Mouse (Mus musculus): ENCODE data around the gene Ubxn11.
A peak's percentile ranks its signal among the peaks of the same experiment; 100 is the strongest.

Gene Ubxn11

DNA sequence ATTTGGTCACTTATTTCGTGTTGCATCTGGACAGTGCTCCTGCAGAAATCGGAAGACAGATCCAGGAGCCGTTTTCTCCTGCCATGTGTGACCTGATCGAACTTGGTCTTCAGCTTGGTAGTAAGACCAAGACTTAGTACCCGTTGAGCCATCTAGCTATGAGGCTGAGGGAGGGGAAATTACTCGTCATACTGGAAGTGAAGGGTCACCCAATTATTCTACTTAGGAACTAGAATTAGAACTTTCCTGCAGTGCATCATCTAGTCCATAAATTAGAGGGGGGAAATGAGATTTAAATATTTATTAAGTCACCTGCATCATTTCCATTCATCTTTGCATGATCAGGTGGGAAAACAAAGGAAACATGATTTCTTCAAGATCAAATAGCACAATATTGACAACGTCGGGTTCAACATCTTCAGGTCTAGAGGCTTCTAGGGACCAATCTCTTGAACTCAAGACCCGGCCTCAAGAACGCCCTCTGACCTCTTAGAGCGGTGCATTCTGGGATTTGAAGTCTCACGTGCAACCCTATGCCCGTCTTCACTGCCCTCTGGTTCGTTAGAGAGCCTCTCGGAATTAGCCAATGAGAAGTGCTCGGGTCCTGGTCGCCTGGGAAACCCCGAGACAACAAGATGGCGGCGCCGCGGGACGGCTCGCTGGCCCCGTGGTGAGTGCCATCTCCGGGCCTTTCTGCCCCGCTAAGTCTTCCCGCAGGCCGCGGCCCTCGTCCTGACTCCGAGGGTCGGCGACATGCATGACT is at the start of gene Ubxn11:
Gene Ubxn11, plus strand, starts transcription at position 592 of the 763 bp plus-strand sequence.
- peak; percentile 79 to 86 for DNase-seq

DNA sequence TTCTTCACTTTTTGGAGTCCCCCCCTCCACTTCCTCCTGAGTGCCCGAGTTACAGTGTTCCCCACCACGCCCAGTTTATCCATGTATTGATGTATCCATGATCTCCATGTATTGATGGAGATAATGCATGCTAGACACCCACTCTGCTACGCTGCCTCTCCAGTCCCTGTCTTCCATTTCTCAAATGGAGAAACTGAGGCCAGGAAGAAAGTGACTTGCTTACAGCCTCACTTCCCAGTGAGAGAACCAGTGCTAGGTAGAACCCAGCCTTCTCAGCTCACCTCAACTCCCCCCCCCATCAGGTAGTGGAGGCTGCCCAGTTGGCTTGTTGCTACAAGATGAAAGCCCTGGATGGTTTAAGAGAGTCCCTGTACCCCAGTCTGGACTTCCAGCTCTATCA is 48.8 kb upstream of the Ubxn11 start, which contains the start of gene Zfp683:
Gene Zfp683, plus strand, starts transcription at position 301 of the 400 bp plus-strand sequence.
- no peak for DNase-seq

DNA sequence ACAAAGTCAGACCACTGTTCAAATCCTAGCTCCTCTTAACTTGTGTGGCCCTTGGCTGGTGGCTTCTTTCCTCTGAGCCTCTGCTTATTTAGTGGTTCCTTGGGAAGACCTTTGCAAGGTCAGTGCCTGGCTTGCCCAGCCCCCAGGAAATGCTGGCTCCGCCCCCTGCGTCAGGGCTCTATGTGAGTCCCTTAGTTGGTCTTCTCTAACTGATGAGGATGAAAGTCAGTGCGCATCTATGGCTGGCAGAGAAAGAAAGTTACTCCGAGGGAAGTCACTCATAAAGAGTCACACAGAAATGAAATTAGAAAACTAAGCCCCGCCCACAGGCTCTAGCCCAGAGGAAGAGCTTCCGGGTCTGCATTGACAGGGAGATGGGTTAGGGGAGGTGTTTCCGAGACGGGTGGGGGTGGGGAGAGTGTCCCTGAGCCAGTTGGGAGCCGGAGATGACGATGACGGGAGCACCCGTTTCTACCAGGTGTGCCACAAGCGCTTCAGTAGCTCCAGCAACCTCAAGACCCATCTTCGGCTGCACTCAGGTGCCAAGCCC is 44.1 kb upstream of the Ubxn11 start:
- peak; percentile 44 to 46 for DNase-seq

- DNase-seq, result no peak
Observed at GRCm38 (mm10) chr4:134058908-134059307, 43.5 kb upstream of the Ubxn11 start.

GRCm38 (mm10) chr4:134060135-134060865 is 42.1 kb upstream of the Ubxn11 start, which contains the start of gene Crybg2:
Gene Crybg2, plus strand, starts transcription at chr4:134060815.
- no peak for DNase-seq

DNA sequence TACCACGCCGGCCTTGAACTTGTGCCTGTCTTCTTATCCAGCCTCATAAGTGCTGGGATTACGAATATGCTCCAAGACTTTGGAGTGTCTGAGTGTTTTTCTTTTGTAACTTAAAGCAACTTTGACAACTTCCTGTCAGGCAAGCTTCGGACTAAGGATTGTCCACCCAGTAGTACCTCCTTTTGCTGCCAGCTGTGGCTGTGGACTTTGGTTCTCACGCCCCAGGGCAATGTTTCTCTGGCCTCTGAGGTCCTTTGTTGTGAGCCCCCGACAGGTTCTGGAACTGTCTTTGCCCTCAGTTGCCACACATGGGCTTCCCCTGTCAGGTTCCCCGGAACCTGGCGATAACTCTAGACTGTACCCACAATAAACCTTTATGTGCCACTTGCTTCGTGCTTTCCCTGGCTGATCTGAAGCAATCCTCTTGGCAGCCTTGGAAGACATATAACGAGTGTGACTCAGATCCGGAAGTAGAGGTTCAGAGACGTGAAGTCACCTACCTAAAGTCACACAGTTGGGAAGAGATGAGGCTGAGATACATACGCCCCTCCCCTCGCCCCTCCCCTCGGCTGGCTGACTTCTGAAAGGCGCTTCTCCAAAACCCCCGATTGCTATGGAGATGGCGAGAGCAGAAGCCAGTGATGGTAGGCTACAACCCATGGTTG is 41.1 kb upstream of the Ubxn11 start:
- peak; percentile 70 to 76 for DNase-seq

DNA sequence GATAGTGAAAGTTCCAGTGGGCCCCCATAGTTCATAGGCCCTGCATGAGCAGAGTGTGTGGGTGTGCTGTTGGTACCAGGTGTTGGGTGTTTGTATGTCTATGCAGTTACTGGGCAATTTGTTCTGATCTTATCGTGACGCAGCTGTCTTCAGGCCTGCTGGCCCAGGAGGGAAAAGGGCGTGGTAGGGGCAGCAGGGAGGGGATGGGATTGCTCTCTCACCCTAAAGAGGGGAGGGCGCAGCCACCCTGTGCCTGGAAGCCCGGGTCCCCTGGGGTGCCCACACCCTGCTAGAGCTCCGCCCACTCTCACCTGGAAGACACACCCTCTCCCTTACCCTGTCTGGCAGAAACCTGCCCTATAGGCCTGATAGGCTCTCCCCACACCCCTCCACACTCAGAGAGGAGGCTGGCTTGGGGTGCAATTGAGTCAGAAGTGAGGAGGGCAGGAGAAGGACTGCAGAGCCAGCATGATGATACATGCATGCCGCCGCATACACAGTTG is 40.4 kb upstream of the Ubxn11 start:
- DNase-seq, result peak; percentile 45 to 72

DNA sequence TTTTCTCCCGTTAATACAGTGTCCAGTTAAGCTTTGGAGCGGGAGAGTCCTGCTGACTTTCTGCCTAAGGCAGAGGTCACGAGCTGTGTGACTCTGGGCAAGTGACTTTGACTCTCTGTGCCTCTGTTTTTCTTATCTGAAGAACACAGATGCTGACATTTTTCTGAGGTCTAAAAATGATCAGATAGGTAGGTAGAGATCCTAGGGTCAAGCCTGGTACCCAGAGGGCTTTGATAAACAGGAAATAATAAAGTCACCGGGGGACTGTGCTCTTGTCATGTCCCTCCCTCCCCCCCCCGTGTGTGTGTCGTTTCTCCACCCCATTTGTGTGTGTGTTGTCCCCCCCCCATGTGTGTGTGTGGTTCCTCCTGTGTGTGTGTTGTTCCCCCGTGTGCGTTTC is 39.8 kb upstream of the Ubxn11 start:
- DNase-seq, result no peak

DNA sequence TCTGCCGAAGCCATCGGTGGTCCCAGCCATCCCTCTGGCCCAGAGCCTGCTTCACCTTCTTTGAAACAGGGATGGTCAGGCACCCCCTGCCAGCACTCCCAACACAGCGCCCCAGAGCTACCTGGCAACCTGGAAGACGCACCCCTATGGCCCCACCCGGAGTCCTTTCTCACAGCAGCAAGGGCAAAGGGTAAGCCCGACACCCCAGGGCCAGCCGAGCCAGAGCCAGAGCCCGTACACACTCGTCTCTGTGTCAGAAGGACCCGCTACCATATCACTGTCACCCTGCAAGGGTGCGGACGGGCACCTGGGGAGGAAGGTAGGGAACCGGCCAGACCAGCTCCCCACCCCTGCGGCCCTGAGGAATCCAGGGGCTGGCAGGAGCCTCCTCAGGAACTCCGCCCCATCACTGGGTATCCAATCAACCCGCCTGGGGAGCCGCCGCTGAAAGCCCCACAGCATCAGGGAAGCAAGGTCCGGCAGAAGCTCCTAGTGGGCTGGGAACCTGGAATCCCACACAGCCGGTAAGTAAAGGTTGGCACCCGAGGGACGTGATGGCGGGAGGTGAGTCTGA is 36.9 kb upstream of the Ubxn11 start:
- no peak for DNase-seq

DNA sequence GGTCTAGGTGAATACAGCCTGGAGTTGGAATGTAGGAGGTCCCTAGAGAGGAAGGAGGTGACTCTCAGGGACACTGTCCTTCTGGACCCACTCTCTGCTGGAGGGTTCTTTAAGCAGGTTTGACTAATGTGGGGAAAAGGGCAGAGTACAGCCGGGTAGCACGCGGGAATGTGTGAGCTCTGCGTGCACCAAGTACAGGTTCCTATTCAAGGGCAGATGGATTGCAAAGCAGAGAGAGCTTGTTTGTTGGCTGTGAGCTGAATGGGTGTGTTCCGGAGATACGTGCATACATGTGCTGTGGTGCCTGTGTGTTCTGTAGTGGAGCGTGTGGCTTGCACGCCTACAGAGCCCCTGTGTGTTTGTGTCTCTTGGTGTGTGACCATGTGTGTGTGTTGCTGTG is 35.0 kb upstream of the Ubxn11 start:
- DNase-seq, result no peak

DNA sequence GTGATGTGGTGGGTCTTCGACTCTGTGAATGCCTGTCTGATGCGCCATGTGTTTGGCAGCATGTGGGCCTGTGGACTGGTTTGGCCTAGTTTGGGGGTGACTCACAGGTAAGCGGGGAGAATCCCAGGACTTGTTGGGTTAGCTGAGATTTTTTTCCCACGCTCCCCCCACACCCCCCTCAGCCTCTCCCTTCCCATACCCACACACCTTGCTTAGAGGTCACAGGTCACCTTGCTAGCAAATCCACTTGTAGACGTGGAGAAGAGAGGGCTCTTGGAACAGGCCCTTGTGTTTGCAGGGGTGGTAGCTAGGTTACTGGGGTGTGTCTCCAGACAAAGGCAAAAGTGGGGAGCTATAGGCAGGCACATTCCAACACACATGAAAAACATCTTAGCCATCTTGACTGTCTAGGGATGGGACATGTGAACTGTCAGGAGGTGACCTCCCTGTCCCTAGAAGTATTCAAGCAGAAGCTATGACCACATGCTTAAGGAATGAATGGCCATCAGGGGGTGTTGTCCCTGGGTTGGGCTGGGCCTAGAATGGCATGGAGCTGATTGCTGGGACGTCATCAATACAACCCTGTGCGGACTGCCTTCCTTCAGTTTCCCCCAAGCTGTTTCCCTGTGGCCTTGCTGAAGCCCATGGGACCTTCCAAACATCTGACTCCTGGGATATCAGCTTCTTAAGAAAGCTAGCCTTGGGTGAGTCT is 34.4 kb upstream of the Ubxn11 start:
- DNase-seq, result no peak

- no peak for DNase-seq
Observed at GRCm38 (mm10) chr4:134068793-134069580, 33.4 kb upstream of the Ubxn11 start.

DNA sequence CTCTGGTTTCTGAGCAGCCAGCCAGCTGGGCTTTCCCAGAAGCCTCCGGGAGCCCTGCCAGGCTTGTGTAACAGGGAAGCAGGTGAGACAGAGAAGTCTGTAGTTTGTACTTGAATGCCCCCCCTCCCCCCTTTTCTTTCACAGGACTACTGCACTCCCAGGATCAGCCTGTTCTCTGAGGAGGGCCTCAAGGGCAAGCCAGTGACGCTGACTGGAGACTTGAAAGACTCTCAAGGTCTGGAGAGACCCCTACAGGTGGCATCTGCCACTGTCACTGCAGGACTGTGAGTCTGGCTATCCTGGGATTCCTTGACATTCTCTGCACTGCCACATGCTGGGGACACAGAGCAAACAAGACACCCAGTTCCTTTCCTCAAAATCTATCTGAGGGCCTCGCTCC is 23.7 kb upstream of the Ubxn11 start:
- peak; percentile 57 to 69 for DNase-seq

- DNase-seq, result no peak
Observed at GRCm38 (mm10) chr4:134080674-134081073, 21.7 kb upstream of the Ubxn11 start.

DNA sequence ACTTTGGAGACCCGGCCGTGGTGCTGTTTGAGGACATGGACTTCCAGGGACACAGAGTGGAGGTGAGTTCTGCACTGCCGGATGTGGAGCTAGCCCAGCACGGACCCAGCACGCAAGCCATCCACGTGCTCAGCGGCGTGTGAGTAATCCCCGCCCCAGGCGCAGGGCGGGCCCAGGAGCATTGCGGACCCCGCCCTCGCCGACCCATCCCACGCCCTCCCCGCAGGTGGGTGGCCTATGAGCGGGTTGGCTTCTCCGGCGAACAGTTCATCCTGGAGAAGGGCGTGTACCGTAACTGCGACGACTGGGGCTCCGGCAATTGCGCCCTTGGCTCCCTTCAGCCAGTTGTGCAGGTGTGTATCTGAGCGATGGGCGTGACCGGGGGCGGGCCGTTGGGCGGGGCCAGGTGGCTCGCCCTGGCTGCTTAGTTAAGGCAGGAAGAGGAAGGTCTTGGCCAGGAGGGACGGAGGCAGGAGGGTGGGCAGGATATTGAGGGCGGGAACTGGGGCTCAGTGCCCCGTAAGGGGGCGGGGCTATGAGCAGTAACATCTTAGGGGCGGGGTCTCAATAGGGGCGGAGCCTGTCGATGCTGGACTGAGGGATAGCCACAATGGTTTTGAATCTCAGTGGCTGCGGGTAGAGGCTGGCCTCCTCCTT is 20.5 kb upstream of the Ubxn11 start:
- peak; percentile 87 to 90 for DNase-seq

GRCm38 (mm10) chr4:134082460-134082859 is 19.9 kb upstream of the Ubxn11 start:
- DNase-seq, result no peak

DNA sequence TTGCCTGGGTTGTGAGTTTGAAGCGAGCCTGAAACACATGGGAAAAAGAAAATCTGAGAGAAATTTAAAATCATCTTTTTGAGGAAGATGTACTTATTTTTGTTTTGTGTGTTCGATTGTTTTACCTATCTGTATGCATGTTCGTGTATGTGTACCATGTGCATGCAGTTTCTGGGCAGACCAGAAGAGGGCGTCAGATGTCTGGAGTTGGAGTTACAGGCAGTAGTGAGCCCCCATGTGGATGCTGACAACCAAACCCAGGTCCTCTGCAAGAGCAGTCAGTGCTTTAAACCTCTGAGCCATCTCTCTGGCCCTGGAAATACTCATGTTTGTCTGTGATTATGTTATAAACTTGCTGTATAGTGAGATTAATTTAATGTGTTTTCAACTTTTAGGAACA is 17.4 kb upstream of the Ubxn11 start:
- no peak for DNase-seq

GRCm38 (mm10) chr4:134087412-134087811 is 15.0 kb upstream of the Ubxn11 start:
- DNase-seq, result peak; percentile 48 to 56

- no peak for DNase-seq
Observed at GRCm38 (mm10) chr4:134089029-134089428, 13.3 kb upstream of the Ubxn11 start.

DNA sequence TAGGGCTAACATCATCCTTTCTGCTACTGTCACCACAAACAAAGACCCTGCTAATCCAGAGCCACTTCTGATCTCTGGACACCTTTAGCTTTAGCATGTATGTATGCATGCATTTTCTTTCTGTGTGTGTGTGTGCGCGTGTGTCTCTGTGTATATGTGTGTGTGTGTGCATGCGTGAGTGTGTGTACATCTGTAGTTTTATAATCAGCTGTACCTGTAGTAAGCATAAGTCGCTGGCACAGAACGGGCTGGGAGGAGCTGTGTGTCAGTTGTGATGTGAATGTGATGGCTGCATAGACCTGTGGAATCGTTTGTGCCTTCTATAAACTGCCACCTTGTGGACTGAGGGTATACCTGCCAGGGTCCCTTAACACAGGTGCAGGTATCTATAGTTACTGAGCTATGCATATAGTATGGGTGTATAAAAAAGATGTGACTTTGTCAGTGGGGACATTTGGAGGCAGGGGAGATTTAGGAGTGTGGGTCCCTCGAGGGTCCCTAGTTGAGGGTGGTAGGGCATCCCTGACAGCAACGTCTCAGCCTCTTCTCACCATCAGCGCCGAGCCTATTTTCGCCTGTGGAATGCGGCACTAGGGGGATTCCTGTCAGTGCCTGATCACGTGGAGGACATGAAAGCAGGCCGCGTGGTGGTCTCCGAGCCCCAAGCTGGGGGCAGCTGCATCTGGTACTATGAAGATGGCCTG is 11.7 kb upstream of the Ubxn11 start:
- no peak for DNase-seq

Data from thymus, postnatal 36 days (tissue).